Mouse (Mus musculus) B cell, adult (primary cell): ENCODE data around the gene Slc38a6. TPM values are rescaled to one million over a fixed set of nuclear protein-coding genes. Genes with fewer than 3 reads are reported as not detected.

Experiments used
- total RNA-seq: library from RNA; stranded (reverse); gene quantifications from 4 replicates; pipeline ENCODE4 v1.2.4, GENCODE M21; 2023; ENCODE audit not compliant: inconsistent age

Gene Slc38a6
- total RNA-seq, result 10.5 to 14.0 TPM (median 12.8 TPM) in 4 replicates

DNA sequence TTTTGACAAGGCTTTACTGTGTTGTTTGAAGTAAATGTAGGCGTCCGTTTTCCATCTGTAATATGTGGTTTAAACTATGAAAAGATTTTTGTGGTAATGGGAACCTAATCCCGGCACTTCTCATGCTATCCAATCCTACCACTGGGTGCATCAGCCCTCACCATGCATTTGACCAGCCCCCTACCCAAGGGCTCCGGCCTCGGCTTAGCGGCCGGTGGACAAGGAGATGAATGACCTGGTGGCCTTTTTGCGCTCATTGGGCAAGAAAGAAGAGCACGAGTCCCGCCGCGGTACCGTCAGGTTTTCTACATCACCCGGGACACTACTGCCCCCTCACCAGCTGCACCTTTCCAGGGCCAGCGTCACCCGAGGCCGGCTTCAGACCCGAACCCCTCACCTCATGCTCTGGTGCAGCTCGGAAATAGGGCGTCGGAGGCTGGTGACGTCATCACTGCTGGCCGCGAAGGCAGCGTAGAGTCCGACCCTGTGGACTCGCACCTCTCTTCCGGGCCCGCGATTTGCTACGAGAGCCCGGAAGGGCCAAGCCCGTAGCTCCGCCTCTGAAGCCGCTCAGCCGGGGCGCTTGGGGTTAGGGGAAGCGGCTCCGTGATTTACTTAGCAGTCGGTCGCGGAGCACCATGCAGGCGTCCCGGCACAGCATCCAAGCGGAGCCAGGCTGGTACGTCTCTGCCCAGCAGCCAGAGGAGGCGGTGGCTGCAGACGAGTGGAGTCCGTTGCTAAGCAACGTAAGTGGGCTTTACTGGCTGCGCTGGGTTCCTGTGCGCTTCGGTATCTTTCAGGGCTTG is at the start of gene Slc38a6, which contains the start of gene Trmt5:
TSS of gene Slc38a6 (plus strand) at position 493 of the 806 bp plus-strand sequence.
TSS of gene Trmt5 (minus strand) at position 424 of the 806 bp plus-strand sequence.

Other genes starting within 250 kb of the Slc38a6 start
- 0.22 TPM in 1 of 4 replicates, not detected in the others for gene Six1, start 232.9 kb upstream of the Slc38a6 start, total RNA-seq
- 0.06 to 0.16 TPM (median 0.13 TPM) in 3 of 4 replicates, not detected in the other for gene Six4, start 173.3 kb upstream of the Slc38a6 start, total RNA-seq
- 14.1 to 17.5 TPM (median 16.6 TPM) in 4 replicates for gene Mnat1, start 163.1 kb upstream of the Slc38a6 start, total RNA-seq
- 7.1 to 15.0 TPM (median 11.4 TPM) in 4 replicates for gene Trmt5, start 69 bp upstream of the Slc38a6 start, total RNA-seq